Mouse (Mus musculus) right cerebral cortex, postnatal 25 days (tissue): Measurements from ENCODE around the gene Tomm40l.

Experiments
- DNase-seq: peaks from one replicate; pipeline ENCODE4 v3.0.0; 2022

Gene Tomm40l

GRCm38 (mm10) chr1:171222238-171223155 is at the start of gene Tomm40l:
Gene Tomm40l (minus strand): TSS chr1:171222514.
- peak; percentile 92 for DNase-seq

GRCm38 (mm10) chr1:171272086-171272485 is 49.8 kb upstream of the Tomm40l start:
- no peak for DNase-seq

- no peak for DNase-seq
Measured at GRCm38 (mm10) chr1:171271622-171272021, 49.3 kb upstream of the Tomm40l start.

GRCm38 (mm10) chr1:171271196-171271595 is 48.9 kb upstream of the Tomm40l start:
- no peak for DNase-seq

- DNase-seq = no peak
Measured at GRCm38 (mm10) chr1:171270573-171270900, 48.2 kb upstream of the Tomm40l start.

- DNase-seq = peak; percentile 95
Measured at GRCm38 (mm10) chr1:171269848-171270572, 47.7 kb upstream of the Tomm40l start, which contains the start of gene B4galt3. Gene B4galt3 (plus strand): TSS chr1:171270328.

GRCm38 (mm10) chr1:171268341-171268740 is 46.0 kb upstream of the Tomm40l start:
- no peak for DNase-seq

GRCm38 (mm10) chr1:171265971-171266744 is 43.8 kb upstream of the Tomm40l start:
- no peak for DNase-seq

GRCm38 (mm10) chr1:171263666-171264461 is 41.5 kb upstream of the Tomm40l start:
- DNase-seq = no peak

- no peak for DNase-seq
Measured at GRCm38 (mm10) chr1:171263185-171263611, 40.9 kb upstream of the Tomm40l start.

- peak; percentile 79 for DNase-seq
Measured at GRCm38 (mm10) chr1:171262594-171263130, 40.3 kb upstream of the Tomm40l start.

- no peak for DNase-seq
Measured at GRCm38 (mm10) chr1:171260316-171260715, 38.0 kb upstream of the Tomm40l start.

- no peak for DNase-seq
Measured at GRCm38 (mm10) chr1:171258921-171259320, 36.6 kb upstream of the Tomm40l start.

GRCm38 (mm10) chr1:171257781-171258180 is 35.5 kb upstream of the Tomm40l start:
- no peak for DNase-seq

GRCm38 (mm10) chr1:171256937-171257548 is 34.7 kb upstream of the Tomm40l start:
- no peak for DNase-seq

- no peak for DNase-seq
Measured at GRCm38 (mm10) chr1:171256095-171256818, 33.9 kb upstream of the Tomm40l start.

- no peak for DNase-seq
Measured at GRCm38 (mm10) chr1:171252415-171252814, 30.1 kb upstream of the Tomm40l start.

- DNase-seq = no peak
Measured at GRCm38 (mm10) chr1:171251594-171252324, 29.4 kb upstream of the Tomm40l start.

- DNase-seq = no peak
Measured at GRCm38 (mm10) chr1:171250680-171251593, 28.6 kb upstream of the Tomm40l start, which contains the start of gene Ndufs2. Gene Ndufs2 (minus strand): TSS chr1:171251388.
